Mouse (Mus musculus) activated CD4-positive, CD25-positive, alpha-beta regulatory T cell, adult 4 months (primary cell): ENCODE results near the gene Xpnpep1. TPM values are rescaled to one million over a fixed set of nuclear protein-coding genes. Genes with fewer than 3 reads are reported as not detected.

Source experiments
- ATAC-seq: one replicate; pipeline ENCODE4 v1.8.0; 2017
- polyA plus RNA-seq, 2 experiments: library from polyadenylated mRNA; unstranded; fragments of 100-300 nt; shearing (Covaris generic); gene quantifications; one replicate each; pipeline ENCODE4 v1.2.1; 2017

Xpnpep1 gene
- polyA plus RNA-seq, 2 experiments from 2014 or later = 56.2 to 64.9 TPM

GRCm38 (mm10) chr19:53030279-53030678, 9.7 kb downstream of the Xpnpep1 start:
- no peak for ATAC-seq

DNA sequence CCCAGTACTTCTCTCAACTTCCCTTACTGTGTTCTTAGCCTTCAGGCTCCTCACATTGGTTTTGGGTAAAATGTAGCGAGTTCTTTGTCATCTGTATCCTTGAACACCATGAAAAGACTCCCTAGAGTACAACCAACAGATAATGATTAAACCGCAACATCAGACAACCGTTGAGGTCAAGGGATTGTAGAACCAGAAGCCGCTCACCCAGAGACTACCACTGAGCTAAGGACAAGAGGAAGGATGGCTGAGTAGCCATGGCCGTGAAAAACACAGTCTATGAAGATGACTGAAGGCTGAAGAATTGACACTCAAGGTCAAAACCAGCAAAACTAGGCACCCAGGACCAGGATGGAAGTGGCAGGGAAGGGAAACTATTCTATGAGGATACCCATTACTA, 10.3 kb downstream of the Xpnpep1 start:
- ATAC-seq = no peak

GRCm38 (mm10) chr19:53029045-53029444, 11.0 kb downstream of the Xpnpep1 start:
- ATAC-seq = no peak

DNA sequence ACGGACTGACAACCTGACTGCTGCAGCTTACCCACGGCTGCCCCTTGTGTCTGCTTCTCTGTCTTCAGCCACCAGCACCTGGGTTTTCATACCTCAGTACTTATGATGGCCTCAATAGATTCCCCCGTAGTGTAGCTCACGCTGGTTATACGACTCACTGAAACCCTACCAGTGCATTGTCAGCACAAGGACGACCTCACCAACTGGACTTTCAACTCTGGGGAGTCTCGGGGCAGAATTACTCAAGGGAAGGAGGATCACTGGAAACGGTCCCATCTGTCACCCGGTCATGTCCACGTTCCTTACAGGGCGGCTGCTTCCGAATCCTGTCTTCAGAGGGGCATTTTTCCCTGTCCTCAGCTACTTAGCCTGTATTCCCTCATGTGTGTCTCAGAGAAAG, 11.8 kb downstream of the Xpnpep1 start:
- no peak for ATAC-seq

DNA sequence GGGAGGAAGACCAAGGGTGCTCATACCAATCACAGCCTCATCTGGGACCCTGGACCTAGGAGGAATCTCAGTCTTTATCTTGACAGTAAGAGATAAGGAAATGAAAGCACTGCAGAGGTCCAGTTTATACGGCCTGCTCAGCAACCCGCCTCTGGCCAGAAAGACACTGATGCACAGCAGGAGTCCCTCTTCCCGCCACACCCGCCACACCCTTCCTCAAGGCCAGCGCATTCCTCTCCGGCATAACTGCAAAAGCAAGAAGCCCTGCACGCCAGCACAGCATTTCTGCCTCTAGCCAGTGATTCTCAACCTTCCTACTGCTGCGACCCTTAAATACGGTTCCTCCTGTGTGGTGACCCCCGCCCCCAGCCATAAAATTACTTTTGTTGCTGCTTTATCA, 16.8 kb downstream of the Xpnpep1 start:
- no peak for ATAC-seq

DNA sequence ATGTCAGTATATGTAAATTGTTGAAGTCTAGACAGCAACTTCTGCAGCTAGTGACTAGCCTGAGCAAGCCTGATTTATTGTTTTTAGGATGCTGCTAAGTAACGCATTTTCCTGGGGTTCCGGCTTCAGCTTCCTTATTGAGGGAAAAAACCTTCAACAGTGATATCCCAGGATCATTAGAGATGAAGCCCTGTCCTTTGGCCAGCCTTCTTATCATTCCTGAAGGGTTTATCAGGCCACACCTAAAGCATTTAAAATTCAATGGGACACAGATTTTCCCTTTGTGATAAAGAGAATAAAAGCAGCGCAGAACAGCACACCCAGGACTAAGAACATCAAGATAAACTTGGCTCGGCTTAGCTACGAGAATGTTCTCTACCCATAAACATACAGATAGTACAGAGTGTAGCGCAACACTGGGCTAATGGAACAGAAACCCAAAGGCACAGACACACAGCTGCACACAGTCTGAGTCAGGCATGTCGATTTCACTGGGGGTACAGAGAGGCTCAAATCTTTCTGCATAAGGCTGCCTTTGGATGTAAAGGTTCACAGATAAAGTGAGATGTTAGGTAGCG, 17.9 kb downstream of the Xpnpep1 start:
- no peak for ATAC-seq

- ATAC-seq = no peak
Observed at GRCm38 (mm10) chr19:53021537-53021936, 18.5 kb downstream of the Xpnpep1 start.

GRCm38 (mm10) chr19:53019716-53020463, 20.1 kb downstream of the Xpnpep1 start:
- ATAC-seq = peak; percentile 72

DNA sequence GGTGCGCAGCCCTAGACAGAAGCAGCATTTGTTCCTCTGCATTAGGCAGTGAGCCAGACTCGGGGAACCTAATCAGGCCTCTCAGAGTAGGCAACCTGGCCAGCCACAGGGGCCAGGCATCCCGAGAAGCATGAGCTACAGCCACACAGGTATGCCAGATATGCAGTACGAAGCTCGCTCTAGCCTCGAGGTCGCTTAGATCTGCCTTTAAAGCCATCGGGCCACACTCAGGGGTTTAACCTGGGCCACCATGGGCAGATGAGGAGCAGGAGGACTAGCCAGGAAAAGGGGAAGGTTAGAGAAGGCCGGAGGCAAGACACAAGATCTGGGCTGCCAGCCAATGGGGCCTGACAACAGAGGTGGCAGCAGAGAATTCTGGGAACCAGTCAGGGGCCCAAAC, 22.1 kb downstream of the Xpnpep1 start:
- ATAC-seq = no peak

DNA sequence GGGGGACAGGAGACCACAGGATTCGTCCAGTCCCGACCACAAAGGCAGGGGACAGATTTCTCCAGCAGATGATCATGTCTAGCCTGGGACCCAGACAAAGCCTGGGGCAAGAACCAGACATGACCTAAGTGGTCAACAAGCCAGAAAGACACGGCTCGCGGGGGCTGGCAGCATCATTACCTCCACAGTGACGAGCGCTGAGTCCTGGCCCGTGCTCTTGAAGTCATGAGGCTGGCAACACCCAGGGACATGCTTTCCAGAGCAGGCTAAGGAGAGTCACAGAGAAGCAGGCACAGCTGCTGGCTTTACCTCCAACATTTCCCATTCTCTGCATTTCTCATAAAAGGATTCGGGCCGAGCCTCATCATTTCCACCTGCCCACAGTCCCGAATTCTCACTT, 22.8 kb downstream of the Xpnpep1 start:
- ATAC-seq = no peak

- ATAC-seq = no peak
Observed at GRCm38 (mm10) chr19:53014910-53015710, 24.9 kb downstream of the Xpnpep1 start.

- no peak for ATAC-seq
Observed at GRCm38 (mm10) chr19:53013744-53014143, 26.3 kb downstream of the Xpnpep1 start.

DNA sequence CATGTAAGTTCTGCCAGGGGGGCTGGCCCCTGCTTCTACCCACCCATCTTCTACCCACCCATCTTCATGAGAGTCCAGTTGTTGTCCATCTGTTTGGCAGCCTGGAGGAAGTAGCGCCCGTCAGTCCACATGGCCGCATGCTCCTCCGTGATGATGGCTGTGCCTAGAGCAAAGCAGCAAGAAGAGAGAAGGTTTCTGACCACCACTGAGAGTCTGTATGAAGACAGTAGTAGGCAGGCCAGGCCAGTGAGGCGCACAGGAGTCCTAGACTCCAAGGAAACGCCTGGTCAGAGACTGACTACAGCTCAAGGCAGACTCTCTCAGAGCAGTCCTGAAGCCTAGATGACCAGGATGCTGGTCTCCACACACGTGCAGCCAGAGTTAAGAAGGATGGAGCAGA, 26.7 kb downstream of the Xpnpep1 start:
- ATAC-seq = no peak

- no peak for ATAC-seq
Observed at GRCm38 (mm10) chr19:53010941-53011340, 29.1 kb downstream of the Xpnpep1 start.

GRCm38 (mm10) chr19:53008921-53009320, 31.1 kb downstream of the Xpnpep1 start:
- no peak for ATAC-seq

DNA sequence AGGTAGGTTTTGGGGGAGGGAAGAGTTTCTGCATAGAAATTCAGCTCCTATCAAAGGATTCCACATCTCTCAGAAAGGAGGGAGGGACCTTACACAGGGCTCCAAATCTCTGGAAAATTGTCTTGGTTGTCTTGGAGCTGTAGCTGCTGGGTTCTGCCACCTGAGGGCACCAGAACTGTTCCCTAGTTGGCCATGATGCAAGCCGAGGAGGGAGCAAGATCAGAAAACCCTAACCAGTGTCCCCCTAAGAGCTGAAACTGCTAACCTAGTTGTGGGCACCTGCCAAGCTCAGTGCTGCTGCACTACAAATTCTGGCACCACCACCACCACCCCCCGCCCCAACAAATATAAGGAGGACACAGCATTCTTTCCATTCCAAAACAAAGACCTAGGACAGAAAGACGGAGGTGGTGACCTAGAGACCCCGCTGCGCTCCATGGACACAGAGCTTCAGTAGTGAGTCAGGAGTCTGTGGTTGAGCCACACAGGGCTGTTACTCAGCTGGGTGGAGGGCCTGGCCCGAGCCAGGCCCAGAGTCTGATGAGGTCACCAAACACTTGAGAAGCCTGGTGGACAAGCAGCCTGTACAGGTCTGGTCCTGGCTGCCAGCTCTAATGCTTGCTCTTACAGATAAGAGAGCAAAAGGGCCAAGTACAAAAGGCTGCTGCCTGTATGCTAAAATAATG, 31.9 kb downstream of the Xpnpep1 start:
- no peak for ATAC-seq

- no peak for ATAC-seq
Observed at GRCm38 (mm10) chr19:53005978-53006377, 34.0 kb downstream of the Xpnpep1 start.

GRCm38 (mm10) chr19:53003554-53004365, 36.3 kb downstream of the Xpnpep1 start:
- ATAC-seq = no peak

DNA sequence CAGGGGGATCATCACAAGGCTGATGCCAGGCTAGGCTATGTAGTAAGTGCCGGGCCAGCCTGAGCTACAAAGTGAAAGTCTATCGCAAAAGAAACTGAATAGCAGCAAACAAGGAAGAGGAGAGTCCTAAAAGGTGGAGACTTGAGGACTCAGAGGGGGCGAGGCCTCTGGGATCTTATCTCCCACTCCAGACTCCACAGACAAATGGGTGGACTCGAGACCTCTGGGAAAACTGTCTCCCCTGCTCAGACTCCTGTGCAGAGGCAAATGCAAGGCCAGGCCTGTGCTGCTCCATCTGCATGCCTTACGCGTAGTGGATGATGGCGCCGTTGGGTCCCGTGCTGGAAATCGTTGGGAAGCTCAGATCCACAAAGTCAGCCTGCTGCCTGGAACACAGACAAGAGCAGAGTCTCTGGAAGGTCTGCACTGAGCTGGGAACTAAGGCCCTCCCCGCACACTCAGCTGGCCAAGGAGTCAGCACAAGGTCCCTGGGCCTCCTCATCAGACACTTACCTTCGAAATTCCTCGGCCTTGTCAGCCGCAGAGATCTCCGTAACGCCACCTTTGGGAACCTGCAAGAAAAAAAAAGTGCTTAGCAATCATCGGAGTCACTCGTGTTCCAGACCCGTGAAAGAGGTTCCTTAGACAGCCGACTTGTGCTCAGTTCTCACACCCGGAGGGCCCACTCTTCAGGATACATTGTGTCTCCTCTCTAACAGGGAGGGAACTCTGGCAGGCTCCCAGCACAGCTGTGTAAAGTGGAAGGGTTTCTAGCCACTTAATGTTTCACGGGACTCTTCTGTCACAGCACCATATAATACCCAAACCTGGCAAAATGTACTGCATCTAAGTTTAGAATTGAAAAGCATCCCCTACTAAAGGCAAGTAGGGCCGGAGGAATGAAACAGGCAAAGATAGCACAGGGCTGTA, 37.6 kb downstream of the Xpnpep1 start:
- no peak for ATAC-seq

GRCm38 (mm10) chr19:52992880-52993440, 47.1 kb downstream of the Xpnpep1 start:
- no peak for ATAC-seq

GRCm38 (mm10) chr19:52991924-52992323, 48.1 kb downstream of the Xpnpep1 start:
- no peak for ATAC-seq
